Mouse (Mus musculus) adipocyte (in vitro differentiated cells): ENCODE measurements around the gene Slit3.

ENCODE experiments used
- DNase-seq: peaks from one replicate; pipeline ENCODE4 v3.0.0-alpha.2; 2016; ENCODE audit warnings: low spot score

Gene Slit3

GRCm38 (mm10) chr11:35587174-35587959 lies 466.3 kb downstream of the Slit3 start:
- peak; percentile 93 for DNase-seq

- DNase-seq: no peak
Observed at GRCm38 (mm10) chr11:35589892-35590291, 468.9 kb downstream of the Slit3 start.

GRCm38 (mm10) chr11:35593146-35594034 lies 472.4 kb downstream of the Slit3 start:
- DNase-seq: no peak

GRCm38 (mm10) chr11:35596064-35596463 lies 475.0 kb downstream of the Slit3 start:
- DNase-seq: no peak

GRCm38 (mm10) chr11:35597882-35598281 lies 476.9 kb downstream of the Slit3 start:
- no peak for DNase-seq

GRCm38 (mm10) chr11:35598732-35599131 lies 477.7 kb downstream of the Slit3 start:
- no peak for DNase-seq

- no peak for DNase-seq
Observed at GRCm38 (mm10) chr11:35601652-35602240, 480.7 kb downstream of the Slit3 start.

- DNase-seq: no peak
Observed at GRCm38 (mm10) chr11:35602586-35602985, 481.6 kb downstream of the Slit3 start.

- DNase-seq: peak; percentile 17
Observed at GRCm38 (mm10) chr11:35603946-35604345, 482.9 kb downstream of the Slit3 start.

GRCm38 (mm10) chr11:35604848-35605790 lies 484.1 kb downstream of the Slit3 start:
- no peak for DNase-seq

GRCm38 (mm10) chr11:35607191-35607590 lies 486.2 kb downstream of the Slit3 start:
- DNase-seq: no peak

- DNase-seq: no peak
Observed at GRCm38 (mm10) chr11:35608794-35609193, 487.8 kb downstream of the Slit3 start.

GRCm38 (mm10) chr11:35612262-35612896 lies 491.4 kb downstream of the Slit3 start:
- DNase-seq: no peak

- DNase-seq: no peak
Observed at GRCm38 (mm10) chr11:35614530-35614929, 493.5 kb downstream of the Slit3 start.

- no peak for DNase-seq
Observed at GRCm38 (mm10) chr11:35619421-35619820, 498.4 kb downstream of the Slit3 start.

GRCm38 (mm10) chr11:35622736-35623135 lies 501.7 kb downstream of the Slit3 start:
- no peak for DNase-seq

- peak; percentile 30 for DNase-seq
Observed at GRCm38 (mm10) chr11:35624515-35625270, 503.7 kb downstream of the Slit3 start.

- no peak for DNase-seq
Observed at GRCm38 (mm10) chr11:35625576-35625975, 504.6 kb downstream of the Slit3 start.

GRCm38 (mm10) chr11:35626161-35626885 lies 505.3 kb downstream of the Slit3 start:
- DNase-seq: peak; percentile 78
